Mouse (Mus musculus): ENCODE data around the gene Nkx2-1. TPM values are rescaled to one million over a fixed set of nuclear protein-coding genes. Genes with fewer than 3 reads are reported as not detected.

Nkx2-1 gene
- polyA plus RNA-seq, 1 experiment = not detected

- no peaks in the 10 kb centered on the region for H3K79me2 ChIP-seq (ENCODE audit: control insufficient read depth, insufficient read depth)
- TF ChIP-seq CEBPB (IDR thresholded peaks at IDR 0.05; ENCODE audit: low read depth) (no peak), MAX (IDR thresholded peaks at IDR 0.05) (no peak), USF1 (IDR thresholded peaks at IDR 0.05; ENCODE audit: low read depth) (no peak), MYOG (IDR thresholded peaks at IDR 0.05; ENCODE audit: control insufficient read depth, extremely low read depth, insufficient read length) (no peak), CTCF (IDR thresholded peaks at IDR 0.05; ENCODE audit: control insufficient read depth, insufficient read depth, insufficient read length) (no peak), FOSL1 (IDR thresholded peaks at IDR 0.05; ENCODE audit: insufficient read depth, low read length, poor library complexity, severe bottlenecking) (no peak), MYOD1 (IDR thresholded peaks at IDR 0.05; ENCODE audit: control insufficient read depth, insufficient read length, low read depth) (no peak)
- no peak overlapping the region for H3K4me3 ChIP-seq (ENCODE audit: insufficient read depth, poor library complexity, severe bottlenecking)
- H3K79me3 ChIP-seq (ENCODE audit: low read depth) = no peaks in the 10 kb centered on the region
- H3ac ChIP-seq (ENCODE audit: control insufficient read depth, insufficient read length, low read depth) = no peak overlapping the region
- no peaks in the 10 kb centered on the region for H3K36me3 ChIP-seq (ENCODE audit: control insufficient read depth, insufficient read depth)
- H3K27me3 ChIP-seq (ENCODE audit: control insufficient read depth, insufficient read depth, insufficient read length) = peaks cover 14% of the 10 kb centered on the region
These were observed 15.4 kb downstream of the Nkx2-1 start for GRCm38 (mm10) chr12:56521106-56521840.

DNA sequence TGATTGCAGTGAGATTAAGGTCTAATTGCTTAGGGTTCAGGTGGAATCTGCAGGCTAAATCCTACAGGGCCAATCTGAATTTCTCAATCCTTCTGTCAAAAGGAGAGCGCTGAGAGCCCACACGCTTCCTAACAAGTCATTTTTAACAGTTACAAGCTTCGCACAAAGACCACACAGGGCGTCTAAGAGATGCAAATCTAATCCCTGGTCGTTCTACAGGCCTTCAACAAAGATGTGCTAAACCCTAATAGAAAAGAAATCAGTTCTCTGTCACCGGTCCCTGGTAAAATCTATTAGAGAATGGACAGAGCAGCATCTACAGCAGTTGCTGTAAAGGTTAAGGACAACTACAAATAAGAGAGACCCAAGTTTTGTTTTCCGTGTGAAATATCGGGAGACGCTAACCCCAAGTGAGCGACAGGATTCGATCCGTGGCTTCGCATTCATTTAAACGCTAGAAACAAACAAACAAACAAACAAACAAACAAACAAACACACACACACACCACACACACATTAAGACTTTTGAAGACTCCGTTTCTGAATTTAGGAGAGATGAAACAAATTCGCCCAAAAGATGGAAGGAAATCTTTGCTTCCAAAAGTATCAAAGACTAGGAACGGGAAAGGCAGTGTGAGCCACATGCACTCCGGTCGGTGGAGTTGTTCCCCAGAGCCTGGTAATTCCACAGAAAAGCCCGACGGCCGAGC is 16.2 kb downstream of the Nkx2-1 start:
- H3ac ChIP-seq (ENCODE audit: control insufficient read depth, insufficient read length, low read depth) = no peak overlapping the region
- H3K79me2 ChIP-seq (ENCODE audit: control insufficient read depth, insufficient read depth) = no peaks in the 10 kb centered on the region
- H3K79me3 ChIP-seq (ENCODE audit: low read depth) = no peaks in the 10 kb centered on the region
- TF ChIP-seq MYOD1 (IDR thresholded peaks at IDR 0.05; ENCODE audit: control insufficient read depth, insufficient read length, low read depth) = no peak
- TF ChIP-seq MYOG (IDR thresholded peaks at IDR 0.05; ENCODE audit: control insufficient read depth, extremely low read depth, insufficient read length) = no peak
- no peak for TF ChIP-seq USF1 (IDR thresholded peaks at IDR 0.05; ENCODE audit: low read depth)
- TF ChIP-seq CTCF (IDR thresholded peaks at IDR 0.05; ENCODE audit: control insufficient read depth, insufficient read depth, insufficient read length) = no peak
- no peak for TF ChIP-seq CEBPB (IDR thresholded peaks at IDR 0.05; ENCODE audit: low read depth)
- no peak for TF ChIP-seq FOSL1 (IDR thresholded peaks at IDR 0.05; ENCODE audit: insufficient read depth, low read length, poor library complexity, severe bottlenecking)
- no peak for TF ChIP-seq MAX (IDR thresholded peaks at IDR 0.05)
- no peaks in the 10 kb centered on the region for H3K36me3 ChIP-seq (ENCODE audit: control insufficient read depth, insufficient read depth)
- no peak overlapping the region for H3K4me3 ChIP-seq (ENCODE audit: insufficient read depth, poor library complexity, severe bottlenecking)
- peaks cover 14% of the 10 kb centered on the region for H3K27me3 ChIP-seq (ENCODE audit: control insufficient read depth, insufficient read depth, insufficient read length)

DNA sequence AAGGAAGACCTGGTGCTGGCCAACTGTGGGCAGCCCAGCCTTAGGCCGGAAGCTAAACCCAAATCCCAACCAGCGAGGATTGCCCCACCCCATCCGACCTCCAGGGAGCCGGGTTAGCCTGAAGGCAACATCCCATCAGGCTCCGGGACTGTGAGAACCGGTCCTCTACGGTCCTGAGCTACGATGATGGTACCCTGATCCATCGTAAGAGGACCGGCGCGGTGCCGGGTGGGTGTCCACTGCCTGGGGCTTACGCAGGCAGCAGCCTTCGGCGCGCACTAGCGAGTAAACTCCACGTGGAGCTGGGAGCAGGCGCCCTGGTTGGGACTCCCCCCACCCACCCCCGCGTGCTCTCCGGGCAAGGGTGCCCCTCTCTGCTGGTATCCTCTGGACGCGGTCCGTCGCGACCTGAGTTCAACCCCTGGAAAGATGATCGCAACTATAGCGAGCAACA is 16.9 kb downstream of the Nkx2-1 start:
- peaks cover 14% of the 10 kb centered on the region for H3K27me3 ChIP-seq (ENCODE audit: control insufficient read depth, insufficient read depth, insufficient read length)
- TF ChIP-seq MAX (IDR thresholded peaks at IDR 0.05) = no peak
- TF ChIP-seq FOSL1 (IDR thresholded peaks at IDR 0.05; ENCODE audit: insufficient read depth, low read length, poor library complexity, severe bottlenecking) = no peak
- no peak for TF ChIP-seq CEBPB (IDR thresholded peaks at IDR 0.05; ENCODE audit: low read depth)
- no peak for TF ChIP-seq MYOG (IDR thresholded peaks at IDR 0.05; ENCODE audit: control insufficient read depth, extremely low read depth, insufficient read length)
- no peak for TF ChIP-seq CTCF (IDR thresholded peaks at IDR 0.05; ENCODE audit: control insufficient read depth, insufficient read depth, insufficient read length)
- TF ChIP-seq USF1 (IDR thresholded peaks at IDR 0.05; ENCODE audit: low read depth) = no peak
- TF ChIP-seq MYOD1 (IDR thresholded peaks at IDR 0.05; ENCODE audit: control insufficient read depth, insufficient read length, low read depth) = no peak

GRCm38 (mm10) chr12:56519071-56519737 is 17.5 kb downstream of the Nkx2-1 start:
- Histone ChIP-seq H3K36me3 (ENCODE audit: control insufficient read depth, insufficient read depth) (no peaks in the 10 kb centered on the region), H3ac (ENCODE audit: control insufficient read depth, insufficient read length, low read depth) (no peak overlapping the region), H3K79me2 (ENCODE audit: control insufficient read depth, insufficient read depth) (no peaks in the 10 kb centered on the region), H3K27me3 (ENCODE audit: control insufficient read depth, insufficient read depth, insufficient read length) (peaks cover 14% of the 10 kb centered on the region), H3K4me3 (ENCODE audit: insufficient read depth, poor library complexity, severe bottlenecking) (no peak overlapping the region), H3K79me3 (ENCODE audit: low read depth) (no peaks in the 10 kb centered on the region)
- TF ChIP-seq USF1 (IDR thresholded peaks at IDR 0.05; ENCODE audit: low read depth) (no peak), CTCF (IDR thresholded peaks at IDR 0.05; ENCODE audit: control insufficient read depth, insufficient read depth, insufficient read length) (no peak), MYOG (IDR thresholded peaks at IDR 0.05; ENCODE audit: control insufficient read depth, extremely low read depth, insufficient read length) (no peak), MYOD1 (IDR thresholded peaks at IDR 0.05; ENCODE audit: control insufficient read depth, insufficient read length, low read depth) (no peak), MAX (IDR thresholded peaks at IDR 0.05) (no peak), FOSL1 (IDR thresholded peaks at IDR 0.05; ENCODE audit: insufficient read depth, low read length, poor library complexity, severe bottlenecking) (no peak), CEBPB (IDR thresholded peaks at IDR 0.05; ENCODE audit: low read depth) (no peak)

More for the DNA sequence above, 16.9 kb downstream of the Nkx2-1 start:
- H3K79me2 ChIP-seq (ENCODE audit: control insufficient read depth, insufficient read depth) = no peaks in the 10 kb centered on the region
- H3ac ChIP-seq (ENCODE audit: control insufficient read depth, insufficient read length, low read depth) = no peak overlapping the region
- H3K4me3 ChIP-seq (ENCODE audit: insufficient read depth, poor library complexity, severe bottlenecking) = no peak overlapping the region
- no peaks in the 10 kb centered on the region for H3K79me3 ChIP-seq (ENCODE audit: low read depth)
- H3K36me3 ChIP-seq (ENCODE audit: control insufficient read depth, insufficient read depth) = no peaks in the 10 kb centered on the region

DNA sequence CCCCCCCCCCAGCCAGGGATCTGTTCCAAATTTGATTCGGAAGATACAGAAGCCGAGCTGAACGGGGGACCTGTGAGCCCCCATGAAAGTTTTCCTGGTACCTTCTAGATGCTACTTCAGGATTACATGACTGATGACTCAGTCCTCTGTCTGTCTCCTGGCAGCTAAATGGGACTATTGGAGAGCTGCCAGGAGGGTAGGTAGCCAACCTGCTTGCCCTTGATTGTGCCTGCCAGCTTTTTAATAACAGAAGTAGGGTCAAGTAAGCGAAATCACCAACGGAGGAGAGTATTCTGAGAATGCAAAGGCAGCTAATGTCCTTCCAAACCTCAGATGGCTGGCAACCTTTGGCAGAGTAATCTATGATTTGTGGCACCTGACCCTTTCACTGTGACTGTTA is 18.5 kb downstream of the Nkx2-1 start:
- Histone ChIP-seq H3K27me3 (ENCODE audit: control insufficient read depth, insufficient read depth, insufficient read length) (peaks cover 14% of the 10 kb centered on the region), H3ac (ENCODE audit: control insufficient read depth, insufficient read length, low read depth) (no peak overlapping the region), H3K36me3 (ENCODE audit: control insufficient read depth, insufficient read depth) (no peaks in the 10 kb centered on the region), H3K79me2 (ENCODE audit: control insufficient read depth, insufficient read depth) (no peaks in the 10 kb centered on the region), H3K4me3 (ENCODE audit: insufficient read depth, poor library complexity, severe bottlenecking) (no peak overlapping the region), H3K79me3 (ENCODE audit: low read depth) (no peaks in the 10 kb centered on the region)
- TF ChIP-seq FOSL1 (IDR thresholded peaks at IDR 0.05; ENCODE audit: insufficient read depth, low read length, poor library complexity, severe bottlenecking) = no peak
- TF ChIP-seq MAX (IDR thresholded peaks at IDR 0.05) = no peak
- TF ChIP-seq MYOD1 (IDR thresholded peaks at IDR 0.05; ENCODE audit: control insufficient read depth, insufficient read length, low read depth) = no peak

Data from C2C12 (cell line).